Mouse (Mus musculus) common myeloid progenitor, adult 5-6 weeks (primary cell): ENCODE measurements around the gene Pappa. TPM values are rescaled to one million over a fixed set of nuclear protein-coding genes. Genes with fewer than 3 reads are reported as not detected.
A peak's percentile ranks its signal among the peaks of the same experiment; 100 is the strongest.

Experiments used
- ATAC-seq: replicated peaks from 2 replicates; pipeline ENCODE4 v1.8.0; 2016; ENCODE audit warnings: low read depth, mild to moderate bottlenecking, moderate TSS enrichment, inconsistent platforms; ENCODE audit not compliant: poor library complexity, severe bottlenecking
- total RNA-seq: library from RNA; stranded (forward); fragments of 200-1000, 187-1606 nt; gene quantifications from 2 replicates; pipeline ENCODE4 v1.2.3, GENCODE M21; 2017

Gene Pappa
- total RNA-seq, 1 experiment from 2014 or later: not detected

GRCm38 (mm10) chr4:65317877-65318525 lies 194.0 kb downstream of the Pappa start:
- ATAC-seq: no peak

- no peak for ATAC-seq
These were observed 197.4 kb downstream of the Pappa start for GRCm38 (mm10) chr4:65321340-65321739.

- no peak for ATAC-seq
These were observed 198.0 kb downstream of the Pappa start for GRCm38 (mm10) chr4:65321959-65322358.

DNA sequence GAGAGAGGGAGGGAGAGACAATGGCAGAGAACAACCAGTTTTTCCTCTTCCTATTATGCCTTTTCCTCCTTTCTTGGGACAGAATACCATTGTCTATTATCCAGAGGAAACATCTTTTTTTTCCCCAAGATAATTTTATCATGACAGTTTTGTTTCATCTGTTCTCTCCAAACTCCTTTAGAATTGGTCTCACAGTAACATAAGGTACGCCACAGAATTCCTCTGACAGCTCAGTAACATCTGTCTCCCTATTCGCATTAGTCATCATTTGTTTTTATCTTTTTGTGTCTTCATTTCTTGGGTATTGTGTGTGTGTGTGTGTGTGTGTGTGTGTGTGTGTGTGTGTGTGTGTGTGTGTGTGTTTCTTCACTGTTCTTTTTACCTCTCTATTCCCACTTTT lies 201.8 kb downstream of the Pappa start:
- no peak for ATAC-seq

- ATAC-seq: no peak
These were observed 204.7 kb downstream of the Pappa start for GRCm38 (mm10) chr4:65328486-65329308.

DNA sequence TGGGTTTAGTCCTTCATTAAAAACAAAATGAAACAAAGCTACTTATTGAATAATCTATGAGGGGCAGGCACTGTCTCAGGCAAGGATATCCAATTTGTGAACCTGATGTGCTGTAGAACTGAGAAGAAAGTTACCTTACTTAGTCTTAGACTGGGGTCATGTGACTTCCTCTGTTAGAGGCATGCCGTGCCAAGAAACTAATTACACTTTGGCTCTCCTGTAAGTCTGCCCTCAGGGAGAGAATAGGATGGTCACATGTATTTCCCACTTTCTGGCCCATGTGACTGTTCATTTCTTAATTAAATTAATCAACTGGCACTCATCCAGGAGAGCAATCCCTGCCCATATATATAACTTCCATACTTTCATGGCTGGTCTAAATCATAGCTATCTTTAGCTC lies 209.7 kb downstream of the Pappa start:
- ATAC-seq: no peak

- ATAC-seq: no peak
These were observed 217.8 kb downstream of the Pappa start for GRCm38 (mm10) chr4:65341766-65342165.

DNA sequence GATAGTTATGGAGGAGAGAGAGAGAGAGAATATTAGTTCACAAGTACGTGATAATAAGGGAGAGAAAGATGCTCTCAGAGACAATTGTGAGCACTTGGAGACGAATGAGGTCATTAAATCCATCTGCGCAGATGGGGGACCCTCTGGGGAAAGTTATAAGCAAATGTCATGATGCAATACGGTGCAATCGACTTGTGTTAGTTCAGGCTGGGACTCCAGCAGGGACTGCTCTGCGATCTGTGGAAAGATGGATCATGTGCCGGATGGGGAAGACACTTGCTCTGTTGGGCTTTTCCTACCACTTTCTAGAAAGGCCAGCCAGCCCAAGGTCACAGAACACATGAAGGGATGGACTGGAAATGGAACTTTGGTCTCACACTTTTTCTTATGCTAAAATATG lies 226.5 kb downstream of the Pappa start:
- no peak for ATAC-seq

GRCm38 (mm10) chr4:65354580-65354979 lies 230.6 kb downstream of the Pappa start:
- ATAC-seq: peak; percentile 83

DNA sequence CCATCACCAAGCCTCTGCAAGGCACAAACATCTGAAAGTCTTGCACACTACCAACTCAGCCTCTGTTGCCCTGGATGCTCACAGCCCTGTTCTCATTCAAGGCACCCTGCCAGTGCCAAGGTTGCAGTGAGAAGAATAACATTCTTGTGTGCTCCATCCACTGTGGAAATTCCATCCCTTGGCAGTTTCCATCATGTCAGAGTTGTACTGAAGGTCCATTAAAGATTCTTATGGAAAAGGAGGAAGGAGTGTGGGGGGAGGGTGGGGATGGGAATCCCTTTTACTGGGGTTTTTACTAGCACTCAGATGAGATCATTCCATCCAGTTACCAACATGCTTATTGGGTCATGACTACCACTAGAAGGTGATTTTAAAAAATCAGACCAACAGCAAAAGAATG lies 243.2 kb downstream of the Pappa start:
- no peak for ATAC-seq

DNA sequence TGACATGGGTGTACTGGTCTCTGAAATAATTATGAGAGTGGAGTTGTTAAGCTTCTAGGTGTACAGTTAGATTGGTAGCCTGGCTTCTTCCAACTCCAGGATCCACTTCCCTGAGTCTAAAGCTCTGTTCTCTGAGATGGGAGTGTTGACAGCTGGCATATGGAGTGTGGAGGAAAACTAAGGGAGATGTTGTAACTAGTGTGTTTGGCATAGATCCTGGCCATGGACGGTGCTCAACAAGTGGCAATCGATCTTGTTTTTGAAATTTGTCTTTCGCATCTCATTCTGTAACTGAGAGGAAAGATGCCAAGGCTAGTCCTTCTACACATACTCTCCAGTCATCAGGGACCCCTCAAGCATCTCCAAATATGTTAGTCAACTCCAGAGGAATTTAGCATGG lies 248.8 kb downstream of the Pappa start:
- ATAC-seq: no peak

DNA sequence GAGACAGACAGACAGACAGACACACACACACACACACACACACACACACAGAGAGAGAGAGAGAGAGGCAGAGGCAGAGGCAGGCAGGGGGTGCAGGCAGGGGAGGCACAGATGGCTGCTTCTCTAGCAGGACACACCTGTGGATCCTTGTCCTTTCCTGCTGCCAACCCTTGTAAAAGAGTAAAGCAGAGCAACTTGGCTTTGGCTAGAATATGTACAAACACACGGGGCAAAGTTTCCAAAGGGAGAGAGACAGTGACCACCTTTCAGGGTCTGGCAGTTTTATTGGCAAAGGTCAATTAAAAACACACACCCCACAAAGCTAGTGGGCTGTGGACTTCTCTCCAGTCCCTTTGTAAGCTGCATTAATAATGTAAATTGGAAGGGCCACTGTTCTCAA lies 249.9 kb downstream of the Pappa start:
- ATAC-seq: no peak

GRCm38 (mm10) chr4:65376571-65376970 lies 252.6 kb downstream of the Pappa start:
- no peak for ATAC-seq

GRCm38 (mm10) chr4:65379461-65379860 lies 255.5 kb downstream of the Pappa start:
- ATAC-seq: no peak

- ATAC-seq: no peak
These were observed 259.1 kb downstream of the Pappa start for GRCm38 (mm10) chr4:65383070-65383469.

DNA sequence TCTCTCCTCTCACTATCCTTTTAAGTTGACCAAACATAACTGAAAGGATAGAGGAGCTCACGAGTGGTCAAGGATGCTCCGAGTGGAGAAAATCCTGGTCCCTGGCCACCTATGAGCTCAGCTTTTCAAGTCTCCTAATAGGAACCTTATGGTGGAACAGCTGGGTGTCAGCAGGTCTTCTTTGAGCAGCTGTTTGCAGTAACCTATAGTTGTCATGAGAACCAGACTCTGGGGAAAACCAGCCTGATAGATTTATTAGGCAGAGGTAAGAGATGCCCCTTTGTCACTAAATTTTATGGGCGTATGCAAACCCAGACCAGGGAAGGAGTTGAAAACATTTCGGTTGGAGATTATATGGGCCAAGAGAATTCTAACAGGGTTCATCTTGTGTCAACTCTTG lies 267.0 kb downstream of the Pappa start:
- ATAC-seq: no peak

DNA sequence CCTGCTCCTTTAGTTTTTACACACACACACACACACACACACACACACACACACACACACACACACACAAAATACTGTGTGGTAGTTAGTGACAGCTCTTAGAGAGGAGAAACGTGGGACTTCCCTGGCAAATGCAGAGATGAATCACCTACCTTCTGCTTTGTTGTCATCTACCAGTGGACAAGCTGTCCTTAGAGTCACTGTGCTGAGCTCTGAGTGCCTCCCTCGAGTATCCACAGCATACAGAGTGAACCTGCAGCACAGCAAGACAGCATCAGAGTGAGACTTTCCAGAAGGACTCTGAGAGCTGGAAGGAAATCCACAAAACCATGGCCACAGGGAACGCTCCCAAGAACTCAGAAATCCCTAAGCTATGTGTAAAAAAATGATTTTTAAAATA lies 272.8 kb downstream of the Pappa start:
- no peak for ATAC-seq

- no peak for ATAC-seq
These were observed 275.5 kb downstream of the Pappa start for GRCm38 (mm10) chr4:65399457-65399856.

DNA sequence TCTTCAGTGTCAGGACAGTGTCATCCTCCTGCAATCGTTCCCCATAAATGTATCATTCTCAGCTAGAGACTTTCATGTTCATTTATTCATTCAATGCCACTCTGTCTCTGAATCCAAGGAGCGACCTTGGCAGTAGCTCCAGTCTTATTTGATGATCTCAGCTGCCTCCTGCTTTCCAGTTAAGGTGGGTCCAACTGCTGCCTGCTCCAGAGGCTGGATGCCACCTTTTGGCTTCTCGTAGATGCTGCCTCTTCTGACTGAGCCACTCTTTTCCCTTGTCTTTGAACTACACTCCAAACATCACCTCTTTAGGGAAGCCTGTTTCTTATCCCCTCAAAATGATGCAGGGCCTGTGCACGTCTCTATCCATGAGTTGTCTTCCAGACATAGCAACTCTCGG lies 278.3 kb downstream of the Pappa start:
- ATAC-seq: no peak

- peak; percentile 58; the same call in 1 of the 2 replicates for ATAC-seq
These were observed 279.1 kb downstream of the Pappa start for GRCm38 (mm10) chr4:65402836-65403634.
